Mouse (Mus musculus): Measurements from ENCODE around the gene Gnas.

DNA sequence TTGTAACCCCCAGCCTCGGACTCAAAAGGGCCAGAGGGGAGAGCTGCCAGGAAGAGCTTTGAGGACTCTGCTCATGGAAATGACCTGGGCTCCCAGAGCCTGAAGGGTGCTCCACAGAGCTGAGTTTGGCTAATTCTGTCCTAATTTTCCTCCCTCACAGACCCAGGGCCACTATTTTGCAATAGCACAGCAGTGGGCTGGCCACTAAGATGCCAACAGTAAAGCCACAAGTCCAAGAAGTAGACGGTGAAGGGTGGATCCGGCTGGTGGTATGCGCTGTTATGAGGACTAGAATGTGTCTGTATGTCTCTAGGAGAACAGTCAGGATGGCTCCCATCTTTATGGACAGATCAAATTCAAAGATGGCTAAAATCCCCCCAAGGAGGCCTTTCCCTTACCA lies 74.4 kb downstream of the Gnas start:
- TF ChIP-seq CTCF (IDR thresholded peaks at IDR 0.05; ENCODE audit: low read depth) (no peak), EP300 (IDR thresholded peaks at IDR 0.05; ENCODE audit: low read depth) (no peak)
